Comparison of ENCODE assay signal across 9 mouse cellular contexts in genomic region chr2:31915112-31915511, GRCm38 (mm10). TPM values are rescaled to one million over a fixed set of nuclear protein-coding genes. Genes with fewer than 3 reads are reported as not detected.
DNase-seq lines count a peak whose midpoint lies in the region; ATAC-seq and TF ChIP-seq lines count a peak whose summit lies in the region.
"Had no signal": no experiment of that assay in that cellular context is flagged by ENCODE, and none has a peak within 500 bp of the region (broad histone marks: within the 10 kb centered on the region; RNA-seq: fewer than 3 reads in every experiment).

No protein-coding gene starts in this region.

- no peak for TF ChIP-seq POLR2A in ES-Bruce4 (IDR thresholded peaks at IDR 0.05; ENCODE audit: insufficient read depth, low read length)

- H3K4me2 ChIP-seq in lung, embryonic 16.5 days (ENCODE audit: low read depth, low read length), result no peak overlapping the region
- H3K4me2 ChIP-seq: heart, embryonic 15.5 days had no signal

- no peaks in the 10 kb centered on the region for H3K4me1 ChIP-seq in ES-Bruce4 (ENCODE audit: control insufficient read depth, insufficient read depth, low read length)
- H3K4me1 ChIP-seq in lung, embryonic 16.5 days (replicated peaks; ENCODE audit: control insufficient read depth, insufficient read depth, low read length), result no peaks in the 10 kb centered on the region
- H3K4me1 ChIP-seq: heart, embryonic 15.5 days had no signal

- 19% methylated on average over 4 of the region's 4 CpGs for WGBS in lung, embryonic 16.5 days

- no peak overlapping the region for H3K4me3 ChIP-seq in ES-Bruce4 (ENCODE audit: low read depth, low read length)
- H3K4me3 ChIP-seq in gastrocnemius, adult 2 months, result no peak overlapping the region
- H3K4me3 ChIP-seq in lung, embryonic 16.5 days (ENCODE audit: low read length), result no peak overlapping the region
- H3K4me3 ChIP-seq: heart, embryonic 15.5 days had no signal

- H3K9ac ChIP-seq in ES-Bruce4 (ENCODE audit: low read depth, poor library complexity, severe bottlenecking), result no peak overlapping the region
- H3K9ac ChIP-seq in lung, embryonic 16.5 days (ENCODE audit: low read length), result no peak overlapping the region
- H3K9ac ChIP-seq: heart, embryonic 15.5 days had no signal

- intact Hi-C loops in gastrocnemius, adult 2 months (cut with DNase I), result loop anchor here (1.0 to 5.0 kb wide), 2 partner anchors 100 to 228 kb away; partner anchors contain the start of gene Abl1

- no peaks in the 10 kb centered on the region for H3K27me3 ChIP-seq in ES-Bruce4 (ENCODE audit: control insufficient read depth, insufficient read depth, low read length, poor library complexity, severe bottlenecking)
- no peaks in the 10 kb centered on the region for H3K27me3 ChIP-seq in lung, embryonic 16.5 days (ENCODE audit: control insufficient read depth, insufficient read depth, low read depth, low read length)

- H3K36me3 ChIP-seq in ES-Bruce4 (ENCODE audit: control insufficient read depth, insufficient read depth, low read length, poor library complexity, severe bottlenecking), result no peaks in the 10 kb centered on the region
- no peaks in the 10 kb centered on the region for H3K36me3 ChIP-seq in lung, embryonic 16.5 days (ENCODE audit: control insufficient read depth, insufficient read depth, low read length)
- H3K36me3 ChIP-seq: heart, embryonic 15.5 days had no signal

- no peaks in the 10 kb centered on the region for H3K9me3 ChIP-seq in ES-Bruce4 (replicated peaks; ENCODE audit: control insufficient read depth, insufficient read depth, low read length, poor library complexity, severe bottlenecking)
- H3K9me3 ChIP-seq in lung, embryonic 16.5 days (ENCODE audit: control insufficient read depth, low read length), result no peaks in the 10 kb centered on the region
- H3K9me3 ChIP-seq: heart, embryonic 15.5 days had no signal

- no peak for TF ChIP-seq EP300 in ES-Bruce4 (IDR thresholded peaks at IDR 0.05; ENCODE audit: insufficient read depth, low read depth, low read length)

- DNase-seq in 3134 (ENCODE audit: extremely low read depth, insufficient read length, low spot score), result peak; percentile 36
- peak; percentile 71 for DNase-seq in c-Kit-positive CD71-positive TER-119-positive erythroid progenitor cells, embryonic 14.5 days (ENCODE audit: low spot score)
- peak; percentile 82 for DNase-seq in gastrocnemius, adult 2 months
- DNase-seq in kidney, postnatal 4 days, result peak; percentile 91
- DNase-seq in right cerebral cortex, postnatal 10 days (ENCODE audit: low spot score in 2 of 2), result peak; percentile 73 to 88
- peak; percentile 59 to 65 for DNase-seq in urinary bladder, postnatal 36 days (ENCODE audit: low spot score in 2 of 2)

- TF ChIP-seq CTCF in ES-Bruce4 (IDR thresholded peaks at IDR 0.05; ENCODE audit: low read depth, low read length), result peak; percentile 94
- TF ChIP-seq CTCF in gastrocnemius, adult 2 months (IDR thresholded peaks at IDR 0.05), result peak; percentile 98

- no peak overlapping the region for H3K27ac ChIP-seq in ES-Bruce4 (ENCODE audit: insufficient read depth, low read length)
- H3K27ac ChIP-seq in gastrocnemius, adult 2 months, result no peak overlapping the region
- H3K27ac ChIP-seq in lung, embryonic 16.5 days (ENCODE audit: low read length), result no peak overlapping the region
- H3K27ac ChIP-seq: heart, embryonic 15.5 days had no signal

- ATAC-seq in lung, embryonic 16.5 days (ENCODE audit: low read depth), result peak; percentile 20; the same call in 1 of the 2 replicates

RNA-seq across cellular contexts. Expression of gene Lamc3, which starts 28.0 kb away (rescaled TPM):
- polyA plus RNA-seq in ES-Bruce4 (2011; ENCODE audit: insufficient read depth, insufficient read length, low read depth, missing spikeins), result not detected in 2 replicates
- under 1 TPM; 0.11 to 0.82 TPM for total RNA-seq in gastrocnemius, adult 2 months (2021)
- polyA plus RNA-seq in lung, embryonic 16.5 days (2015; fragmentation: Nextera tagmentation; extraction: Ambion mirVana), result 1.7 and 2.0 TPM in 2 replicates

RNA-seq across cellular contexts. Expression of gene Aif1l, which starts 34.8 kb away (rescaled TPM):
- polyA plus RNA-seq in ES-Bruce4 (2011; ENCODE audit: insufficient read depth, insufficient read length, low read depth, missing spikeins), result 29.1 and 40.5 TPM in 2 replicates
- 1 to 10 TPM; 2.1 to 2.7 TPM for total RNA-seq in gastrocnemius, adult 2 months (2021)
- polyA plus RNA-seq in lung, embryonic 16.5 days (2015; fragmentation: Nextera tagmentation; extraction: Ambion mirVana), result 34.1 and 34.7 TPM in 2 replicates

RNA-seq across cellular contexts. Expression of gene Nup214, which starts 59.1 kb away (rescaled TPM):
- 89.7 and 91.9 TPM in 2 replicates for polyA plus RNA-seq in ES-Bruce4 (2011; ENCODE audit: insufficient read depth, insufficient read length, low read depth, missing spikeins)
- total RNA-seq in gastrocnemius, adult 2 months (2021), result 10 to 100 TPM; 21.1 to 24.3 TPM
- polyA plus RNA-seq in lung, embryonic 16.5 days (2015; fragmentation: Nextera tagmentation; extraction: Ambion mirVana), result 86.6 and 92.3 TPM in 2 replicates

Comparison
In these comparisons a context has a peak if more than half of its experiments do, and no peak if none do; other contexts are left out.
1. DNase-seq: peak in every context shown above with its lines; median percentile 91 in kidney, postnatal 4 days; 82 in gastrocnemius, adult 2 months; 80 in right cerebral cortex, postnatal 10 days; 71 in c-Kit-positive CD71-positive TER-119-positive erythroid progenitor cells, embryonic 14.5 days; 62 in urinary bladder, postnatal 36 days; 36 in 3134.